Mouse (Mus musculus) spleen, postnatal 10 days (tissue): ENCODE measurements around the gene Prkacb.
A peak's percentile ranks its signal among the peaks of the same experiment; 100 is the strongest.

Source experiments
- DNase-seq, 2 experiments: peaks; one replicate each; pipeline ENCODE4 v3.0.0; 2021 to 2022; ENCODE audit warnings: low spot score in 2 of 2

The Prkacb gene

GRCm38 (mm10) chr3:146723037-146723436 is 89.8 kb downstream of the Prkacb start:
- DNase-seq = no peak

GRCm38 (mm10) chr3:146719696-146720095 is 93.1 kb downstream of the Prkacb start:
- no peak for DNase-seq

DNA sequence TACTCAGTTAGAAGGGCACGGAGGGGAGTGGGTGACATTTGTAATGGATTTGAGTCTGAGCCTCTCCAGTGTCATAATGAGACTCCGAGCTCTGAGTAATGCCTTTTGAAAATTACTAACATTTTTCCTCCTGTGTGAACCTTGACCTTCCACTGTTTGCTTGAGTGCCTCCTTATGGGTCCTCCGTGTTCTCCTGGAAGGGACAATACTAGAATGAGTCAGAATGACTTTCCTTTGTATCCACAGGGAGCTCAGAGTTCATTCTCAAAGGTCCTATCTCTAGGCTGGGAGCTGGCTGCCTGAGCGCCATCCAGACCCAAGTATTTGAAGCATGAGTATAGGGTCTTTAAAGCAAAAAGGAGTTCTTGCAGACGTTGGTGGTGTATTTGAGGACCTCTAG is 94.5 kb downstream of the Prkacb start:
- DNase-seq = no peak

- DNase-seq = no peak
Measured at GRCm38 (mm10) chr3:146712305-146712704, 100.5 kb downstream of the Prkacb start.

DNA sequence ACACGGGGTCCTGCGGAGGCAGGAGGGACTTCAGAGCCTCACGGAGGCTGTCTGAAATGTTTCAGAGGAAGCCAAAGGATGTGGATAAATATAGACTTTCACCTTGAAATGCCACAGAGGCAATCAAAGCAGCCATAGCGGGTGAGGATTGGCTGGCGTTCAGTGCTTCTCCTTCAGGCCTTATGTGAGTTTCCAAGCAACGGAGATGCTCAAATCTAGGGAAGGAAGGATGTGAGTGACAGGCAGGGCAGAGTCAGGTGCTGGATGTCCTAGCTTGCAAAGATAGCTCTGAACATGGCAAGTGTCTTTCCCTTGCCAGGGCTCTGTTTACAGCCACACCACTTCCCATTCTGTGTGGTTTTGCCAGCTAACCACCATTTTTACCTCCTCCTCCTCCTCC is 101.2 kb downstream of the Prkacb start:
- DNase-seq = no peak

DNA sequence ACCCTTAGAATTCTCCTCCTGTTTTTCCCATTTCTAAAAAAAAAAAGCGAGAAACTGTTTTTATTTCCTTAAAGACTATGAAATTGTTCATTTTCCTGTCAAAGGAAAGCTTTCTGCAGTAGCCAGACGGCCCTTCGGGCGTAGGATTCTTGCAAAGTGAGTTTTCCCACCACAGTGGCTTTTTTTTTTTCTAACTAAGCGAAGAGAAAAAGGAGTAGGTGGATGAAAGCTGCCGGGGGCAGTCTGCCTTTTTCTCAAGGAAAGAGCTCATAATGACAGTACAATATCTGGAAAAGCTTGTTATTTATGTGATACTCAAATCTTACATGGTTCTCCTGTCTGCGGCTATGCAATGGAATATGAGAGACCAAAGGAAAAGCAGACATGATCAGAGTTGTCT is 101.7 kb downstream of the Prkacb start:
- no peak for DNase-seq

DNA sequence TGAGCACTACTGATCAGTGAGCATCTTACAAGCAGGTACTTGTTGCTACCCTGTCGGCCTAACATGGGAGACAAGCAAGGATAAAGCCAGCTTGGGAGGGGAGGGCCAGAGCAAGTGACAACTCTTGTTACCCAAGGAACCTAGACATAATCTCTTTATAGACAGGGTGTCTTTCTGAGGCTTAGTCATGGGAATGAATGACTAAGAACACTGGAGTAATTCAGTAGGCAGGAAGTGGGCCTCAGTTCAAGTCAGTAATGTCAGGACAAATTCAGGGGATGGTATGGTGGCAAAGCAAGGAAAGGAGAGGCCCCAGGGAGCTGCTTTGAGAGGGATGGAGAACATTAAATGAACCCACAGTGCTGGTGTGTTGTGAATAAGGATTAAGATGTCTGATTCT is 103.7 kb downstream of the Prkacb start:
- DNase-seq = no peak

DNA sequence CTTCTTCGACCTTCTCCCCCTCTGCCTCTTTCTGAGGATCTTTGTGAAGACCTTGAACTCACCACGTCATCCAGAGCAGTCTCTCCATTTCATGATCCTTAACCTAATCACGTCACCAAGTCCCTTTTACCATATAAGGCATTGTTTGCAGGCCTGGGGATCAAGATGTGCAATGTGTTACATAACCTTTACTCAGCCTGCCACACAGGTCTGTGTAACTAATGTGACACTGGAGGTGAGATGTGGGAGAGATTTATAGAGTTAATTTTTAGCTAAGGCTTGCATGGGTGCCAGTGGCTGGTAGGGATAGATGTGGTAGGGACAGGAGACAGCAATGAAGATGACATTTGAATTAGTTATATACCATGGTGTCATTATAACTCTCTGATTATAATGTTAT is 104.4 kb downstream of the Prkacb start:
- no peak for DNase-seq

DNA sequence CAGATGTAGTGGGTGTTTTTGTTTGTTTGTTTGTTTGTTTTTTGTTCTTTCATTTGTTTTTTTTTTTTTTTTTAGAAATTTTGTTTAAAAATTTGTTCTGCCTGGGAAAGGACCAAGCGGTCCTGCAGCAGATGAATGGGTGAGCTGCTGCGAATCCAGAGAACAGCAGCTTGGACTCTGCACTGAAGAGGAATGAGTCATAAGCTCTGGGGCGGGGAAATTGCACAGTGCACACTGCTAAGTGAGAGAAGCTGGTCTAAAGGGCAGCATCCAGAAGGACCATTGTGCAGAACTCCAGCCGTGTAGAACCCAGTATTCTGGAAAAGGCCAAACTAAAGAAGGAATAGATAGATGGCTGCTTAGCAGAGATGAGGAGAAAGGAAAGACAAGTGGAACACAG is 108.7 kb downstream of the Prkacb start:
- DNase-seq = no peak

DNA sequence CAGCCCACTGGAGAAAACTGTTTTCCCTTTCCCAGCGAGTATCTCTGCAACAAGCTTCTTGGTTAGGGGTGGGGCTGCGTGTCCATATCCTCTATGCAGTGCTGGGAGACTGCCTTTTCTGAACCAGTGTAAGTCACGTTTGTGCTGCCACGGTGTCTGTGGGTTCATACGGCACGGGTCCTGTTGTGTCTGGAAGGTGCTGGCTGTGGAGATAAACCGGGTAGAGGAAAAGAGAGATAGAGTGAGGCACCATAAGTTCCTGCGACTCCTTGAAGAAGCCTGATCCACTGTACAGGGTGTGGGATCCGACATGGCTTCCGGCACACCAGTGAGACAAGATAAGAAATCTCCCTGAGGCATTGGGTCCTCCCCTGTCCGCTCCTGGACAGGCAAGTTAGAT is 112.7 kb downstream of the Prkacb start:
- no peak for DNase-seq

DNA sequence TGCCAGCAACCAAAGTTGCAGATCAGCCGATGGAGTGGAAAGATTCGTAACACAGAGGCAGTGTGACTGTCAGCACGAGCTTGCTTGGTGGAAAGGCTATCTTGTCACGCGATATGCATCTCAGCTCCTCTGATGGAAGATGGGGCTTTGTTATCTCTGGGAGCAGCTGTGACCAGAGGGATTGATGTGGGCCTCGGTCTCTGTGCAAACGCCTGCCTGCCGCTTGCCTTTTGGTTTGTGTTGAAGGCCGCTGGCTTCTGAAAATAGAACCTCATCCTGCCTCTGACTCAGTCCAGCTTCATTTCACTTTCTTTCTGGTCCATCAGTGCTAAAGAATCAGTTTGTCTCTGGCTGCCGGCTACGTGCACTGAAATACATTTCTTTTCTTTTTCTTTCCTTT is 113.8 kb downstream of the Prkacb start:
- DNase-seq = no peak

GRCm38 (mm10) chr3:146692547-146692946 is 120.2 kb downstream of the Prkacb start:
- no peak for DNase-seq

GRCm38 (mm10) chr3:146687121-146687725 is 125.6 kb downstream of the Prkacb start:
- DNase-seq = no peak

- no peak for DNase-seq
Measured at GRCm38 (mm10) chr3:146686428-146686827, 126.4 kb downstream of the Prkacb start.

GRCm38 (mm10) chr3:146684811-146685675 is 127.7 kb downstream of the Prkacb start, which contains the start of gene Samd13:
Gene Samd13 (minus strand): TSS chr3:146685592.
- peak; percentile 12 to 44 for DNase-seq

- DNase-seq = no peak
Measured at GRCm38 (mm10) chr3:146683095-146683494, 129.7 kb downstream of the Prkacb start.

- peak in 1 of 2 experiments; percentile 50 for DNase-seq
Measured at GRCm38 (mm10) chr3:146682140-146682651, 130.6 kb downstream of the Prkacb start.

- no peak for DNase-seq
Measured at GRCm38 (mm10) chr3:146681696-146682095, 131.1 kb downstream of the Prkacb start.

- DNase-seq = no peak
Measured at GRCm38 (mm10) chr3:146680625-146681024, 132.2 kb downstream of the Prkacb start.

DNA sequence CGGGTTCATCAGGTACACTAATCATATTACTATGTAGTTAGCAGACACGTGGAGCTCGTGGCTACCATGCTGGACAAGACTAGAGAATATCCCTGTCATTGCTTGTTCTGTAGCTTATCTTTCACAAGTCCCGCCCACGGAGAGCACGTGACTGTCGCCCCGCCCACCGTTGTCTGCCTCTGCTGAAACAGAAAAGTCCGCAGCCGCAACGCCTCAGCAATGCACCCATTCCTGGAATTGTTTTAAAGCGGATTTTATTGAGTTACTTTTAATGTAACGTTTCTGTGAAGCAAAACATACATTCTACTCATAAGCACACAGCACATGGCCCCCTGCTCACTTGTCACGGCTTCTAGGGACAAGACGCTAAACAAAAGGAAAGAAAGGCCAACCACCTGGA is 133.1 kb downstream of the Prkacb start:
- DNase-seq = no peak
